Mouse (Mus musculus) neural tube, embryonic 10.5 days (tissue): ENCODE results near the gene Arhgap21.
A peak's percentile ranks its signal among the peaks of the same experiment; 100 is the strongest.

Experiments
- DNase-seq: peaks from one replicate; pipeline ENCODE4 v3.0.0-alpha.2; 2017; ENCODE audit warnings: low spot score; ENCODE audit errors: extremely low spot score

Arhgap21 gene

GRCm38 (mm10) chr2:20968441-20969200, at the start of gene Arhgap21:
TSS of gene Arhgap21 (minus strand) at chr2:20968881.
- peak; percentile 83 for DNase-seq

DNA sequence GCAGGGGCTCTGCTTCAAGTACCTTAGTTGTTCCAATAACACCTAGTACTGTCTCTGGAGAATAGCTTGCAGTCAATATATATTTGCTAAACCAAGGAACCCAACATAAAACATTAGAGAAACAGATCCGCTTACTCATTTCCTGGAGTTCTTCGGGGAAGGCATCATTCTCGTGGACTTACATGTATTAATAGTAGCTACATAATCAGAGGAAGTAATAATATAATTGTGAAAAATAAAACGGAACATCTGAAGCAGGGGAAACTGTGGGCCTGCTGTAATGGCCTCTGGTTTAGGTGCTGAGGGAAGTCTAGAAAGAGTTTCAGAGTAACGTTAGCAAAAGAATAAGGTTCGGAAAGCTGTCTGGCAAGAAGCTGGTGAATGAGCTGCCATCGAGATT, 47.9 kb upstream of the Arhgap21 start:
- DNase-seq: no peak

DNA sequence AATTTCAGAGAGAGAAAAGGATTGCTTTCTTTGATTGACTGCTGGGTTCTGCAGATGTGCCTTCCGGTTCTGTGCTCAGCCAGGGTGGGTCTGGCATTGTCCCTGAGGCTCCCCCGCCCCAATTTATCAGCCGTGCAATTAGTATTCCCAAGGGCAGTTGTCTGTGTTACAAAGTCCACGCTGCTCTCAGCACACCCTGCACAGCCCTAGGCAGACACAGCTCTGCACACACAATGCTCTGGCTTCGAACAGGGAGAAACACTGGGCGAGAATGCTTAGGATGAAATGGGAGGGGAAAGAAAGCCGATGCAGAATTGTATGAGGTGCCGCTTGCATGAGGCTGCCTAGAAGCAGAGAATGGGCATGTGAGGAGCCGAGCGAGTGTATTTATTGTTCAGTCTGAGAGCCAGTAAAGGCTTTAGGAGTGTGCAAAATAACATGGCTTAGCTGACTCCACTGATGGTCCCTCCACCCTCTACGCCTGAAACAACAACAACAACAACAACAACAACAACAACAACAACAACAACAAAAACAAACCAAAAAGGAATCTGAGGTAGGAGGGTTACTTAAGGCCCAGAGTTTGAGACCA, 42.2 kb upstream of the Arhgap21 start:
- DNase-seq: peak; percentile 55

GRCm38 (mm10) chr2:21010219-21010618, 41.5 kb upstream of the Arhgap21 start:
- peak; percentile 65 for DNase-seq

- no peak for DNase-seq
Measured at GRCm38 (mm10) chr2:21009258-21010140, 40.8 kb upstream of the Arhgap21 start.

DNA sequence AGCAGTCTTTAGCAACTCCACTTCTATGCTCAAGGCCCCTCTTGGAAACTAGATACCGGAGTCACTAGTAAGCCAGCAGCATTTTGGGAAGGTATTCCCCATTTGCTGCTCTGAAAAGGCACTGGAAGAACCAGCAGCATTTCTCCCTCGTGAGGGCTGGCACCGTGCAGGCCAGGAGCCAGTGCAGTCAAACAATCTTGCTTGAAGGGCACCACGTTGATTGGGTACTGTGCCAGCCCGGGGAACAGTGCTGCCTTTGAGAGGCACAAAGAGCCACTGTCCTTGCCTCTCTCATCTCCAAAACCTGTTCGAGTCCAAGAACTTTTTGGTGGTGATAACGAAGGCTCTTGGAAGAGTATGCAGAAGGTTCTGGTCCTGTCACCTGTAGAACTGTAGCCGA, 33.9 kb upstream of the Arhgap21 start:
- DNase-seq: no peak

DNA sequence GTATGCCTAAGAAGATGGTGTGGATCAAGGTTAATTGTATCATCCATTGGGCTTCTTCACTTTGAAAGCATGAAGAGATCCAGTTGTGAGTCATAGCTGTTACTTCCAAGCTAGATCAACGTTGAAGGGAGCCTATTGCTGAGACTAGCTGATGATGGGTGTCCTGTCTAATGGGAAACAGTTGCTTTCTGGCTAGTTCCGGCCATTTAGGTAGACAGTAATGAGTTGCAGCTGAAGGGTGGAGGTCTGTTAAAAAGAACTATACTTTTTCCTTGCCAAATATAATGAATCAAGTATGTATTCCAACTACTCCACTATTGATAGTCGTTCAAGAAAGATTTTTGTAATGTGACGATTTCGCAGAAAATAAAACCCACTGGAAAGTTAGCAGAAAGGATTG, 32.5 kb upstream of the Arhgap21 start:
- DNase-seq: no peak

DNA sequence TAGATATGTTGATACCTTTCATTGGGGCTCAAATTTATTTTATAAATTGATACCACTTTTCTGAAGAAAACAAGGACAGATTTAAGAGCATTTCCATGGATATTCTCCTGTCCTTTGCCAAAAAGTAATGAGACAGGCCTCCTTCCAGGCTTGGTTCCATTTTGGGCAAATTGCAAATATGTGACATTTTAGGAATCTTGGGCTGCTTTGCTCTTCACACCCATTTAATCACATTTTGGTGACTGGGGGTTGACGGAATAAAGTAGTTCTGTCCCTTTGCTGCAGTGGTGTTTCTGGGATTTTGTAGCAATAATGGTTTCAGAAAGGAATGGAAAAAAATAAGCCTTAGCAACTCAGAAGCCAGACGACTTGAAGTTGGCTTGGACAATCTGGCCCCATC, 26.9 kb upstream of the Arhgap21 start:
- DNase-seq: no peak

DNA sequence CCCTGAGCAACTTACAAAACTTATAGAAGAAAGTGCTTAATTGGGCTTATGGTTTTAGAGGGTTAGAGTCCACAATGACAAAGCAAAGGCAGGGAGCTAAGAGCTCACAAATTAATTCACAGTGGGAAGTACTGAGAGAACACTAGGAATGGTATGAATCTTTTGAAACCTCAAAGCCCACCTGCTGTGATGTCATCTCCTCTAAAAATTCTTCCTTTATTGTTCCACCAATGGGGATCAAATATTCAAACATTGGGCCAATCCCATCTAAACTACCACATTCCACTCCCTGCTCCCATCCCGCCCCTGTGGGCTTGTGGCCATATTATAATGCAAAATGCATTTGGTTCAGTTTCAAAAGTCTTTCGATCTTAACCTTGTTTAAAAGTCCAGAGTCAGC, 22.8 kb upstream of the Arhgap21 start:
- no peak for DNase-seq

- DNase-seq: no peak
Measured at GRCm38 (mm10) chr2:20990907-20991306, 22.2 kb upstream of the Arhgap21 start.

- no peak for DNase-seq
Measured at GRCm38 (mm10) chr2:20990056-20990455, 21.4 kb upstream of the Arhgap21 start.

- DNase-seq: no peak
Measured at GRCm38 (mm10) chr2:20987822-20988221, 19.1 kb upstream of the Arhgap21 start.

- no peak for DNase-seq
Measured at GRCm38 (mm10) chr2:20978726-20979125, 10.0 kb upstream of the Arhgap21 start.

GRCm38 (mm10) chr2:20977051-20977450, 8.4 kb upstream of the Arhgap21 start:
- DNase-seq: no peak

- no peak for DNase-seq
Measured at GRCm38 (mm10) chr2:20973513-20973912, 4.8 kb upstream of the Arhgap21 start.

DNA sequence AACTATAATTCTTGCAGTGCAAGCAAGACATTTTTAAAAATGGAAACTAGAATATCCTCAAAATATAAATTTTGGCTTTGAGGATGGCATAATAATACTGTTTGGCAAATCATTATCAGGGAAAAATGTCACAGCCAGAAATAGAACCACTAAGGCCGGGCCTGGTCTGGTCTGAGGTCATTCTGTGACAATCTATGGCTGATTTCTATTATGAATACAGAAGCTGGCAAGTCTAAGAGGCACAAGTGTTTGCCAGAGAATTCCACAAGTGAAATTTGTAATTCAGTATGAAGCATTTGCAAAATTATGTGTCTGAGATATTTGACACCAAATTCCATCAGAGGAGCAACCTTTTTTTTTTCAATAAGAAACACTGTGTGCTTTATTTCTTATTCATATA, 3.5 kb upstream of the Arhgap21 start:
- DNase-seq: no peak

- DNase-seq: no peak
Measured at GRCm38 (mm10) chr2:20971628-20972027, 2.9 kb upstream of the Arhgap21 start.

- DNase-seq: peak; percentile 90
Measured at GRCm38 (mm10) chr2:20969201-20970200, 820 bp upstream of the Arhgap21 start.

DNA sequence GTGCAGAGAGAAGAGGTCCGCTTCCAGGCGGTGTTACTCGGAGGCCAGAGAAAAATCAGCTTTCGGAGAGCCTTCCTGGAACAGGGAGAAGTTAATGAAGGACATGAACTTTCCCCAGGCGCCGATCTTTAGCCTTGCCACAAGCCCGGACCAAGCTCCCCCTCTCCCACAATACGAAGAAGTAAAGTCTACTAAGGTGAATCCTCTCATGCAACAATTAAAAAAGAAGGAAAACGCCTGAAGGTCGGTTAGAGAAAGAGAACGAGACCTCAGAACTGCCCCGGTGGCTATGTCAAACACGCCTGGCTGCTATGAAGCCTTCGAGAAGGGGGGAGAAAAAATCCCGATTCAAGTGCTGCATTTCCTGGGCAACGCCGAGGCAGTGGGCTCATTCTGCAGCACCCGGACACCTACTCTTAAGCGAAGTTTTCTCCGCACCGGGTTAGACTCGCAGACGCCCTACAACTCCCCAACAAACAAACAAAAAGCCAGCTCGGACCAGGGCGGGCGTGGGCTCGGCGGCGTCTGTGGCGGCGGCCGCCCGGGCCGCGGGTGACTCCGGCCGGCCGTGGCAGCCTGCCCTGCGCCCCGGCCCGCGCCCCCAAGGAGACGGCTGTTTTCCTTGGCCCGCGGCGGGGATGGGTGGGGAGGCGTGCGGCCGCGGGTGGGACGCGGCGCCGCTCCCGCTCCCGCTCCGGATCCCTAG, 882 bp downstream of the Arhgap21 start:
- DNase-seq: peak; percentile 64

- peak; percentile 66 for DNase-seq
Measured at GRCm38 (mm10) chr2:20967101-20967645, 1.5 kb downstream of the Arhgap21 start.
